Mouse (Mus musculus): ENCODE results near the gene Smim20.

The Smim20 gene

GRCm38 (mm10) chr5:53307437-53307836 lies 40.6 kb downstream of the Smim20 start:
- DNase-seq (ENCODE audit: low spot score) = no peak

- DNase-seq (ENCODE audit: low spot score) = no peak
These were observed 47.7 kb downstream of the Smim20 start for GRCm38 (mm10) chr5:53314404-53315167.

- DNase-seq (ENCODE audit: low spot score) = no peak
These were observed 48.9 kb downstream of the Smim20 start for GRCm38 (mm10) chr5:53315829-53316228.

- no peak for DNase-seq (ENCODE audit: low spot score)
These were observed 50.5 kb downstream of the Smim20 start for GRCm38 (mm10) chr5:53317396-53317795.

- no peak for DNase-seq (ENCODE audit: low spot score)
These were observed 51.1 kb downstream of the Smim20 start for GRCm38 (mm10) chr5:53317885-53318466.

DNA sequence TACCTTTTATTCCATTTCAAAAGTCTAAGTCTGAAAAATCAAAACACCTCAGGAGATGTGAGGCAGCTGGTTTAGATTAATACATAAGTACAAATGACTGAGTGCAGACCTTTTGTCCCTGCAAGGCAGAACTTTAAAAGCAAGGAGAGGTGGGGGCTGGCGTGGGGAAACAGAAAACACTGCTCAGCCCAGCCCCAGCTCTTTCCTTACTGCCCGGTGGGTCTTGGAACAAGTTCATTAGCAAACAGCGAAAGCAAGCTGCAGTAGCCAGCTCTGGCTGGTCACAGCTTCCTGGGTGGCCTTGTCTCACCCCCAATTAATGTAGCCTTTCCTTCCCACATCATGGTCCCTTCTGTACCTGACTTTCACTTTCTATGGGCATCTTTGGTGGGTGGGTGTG lies 53.4 kb downstream of the Smim20 start:
- no peak for DNase-seq (ENCODE audit: low spot score)

DNA sequence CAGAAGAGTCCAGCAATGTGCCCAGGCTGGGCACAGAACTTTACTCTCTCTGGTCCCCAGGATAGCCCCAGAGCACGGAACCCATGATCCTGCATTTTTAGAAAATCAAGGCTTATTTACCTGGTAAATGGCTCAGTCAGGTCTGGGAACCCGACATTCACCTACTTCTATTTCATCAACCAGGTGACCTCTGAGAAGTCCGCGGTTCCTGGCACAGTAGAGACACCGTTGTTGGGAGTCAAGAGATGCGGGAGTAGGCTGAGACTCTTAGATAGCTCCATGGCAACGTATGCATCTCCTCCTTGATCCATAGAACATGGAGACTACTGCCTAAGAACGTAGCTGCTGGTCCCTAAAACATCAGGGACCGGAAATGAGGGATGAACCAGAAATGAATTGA lies 55.0 kb downstream of the Smim20 start:
- DNase-seq (ENCODE audit: low spot score) = no peak

- no peak for DNase-seq (ENCODE audit: low spot score)
These were observed 55.6 kb downstream of the Smim20 start for GRCm38 (mm10) chr5:53322471-53322870.

DNA sequence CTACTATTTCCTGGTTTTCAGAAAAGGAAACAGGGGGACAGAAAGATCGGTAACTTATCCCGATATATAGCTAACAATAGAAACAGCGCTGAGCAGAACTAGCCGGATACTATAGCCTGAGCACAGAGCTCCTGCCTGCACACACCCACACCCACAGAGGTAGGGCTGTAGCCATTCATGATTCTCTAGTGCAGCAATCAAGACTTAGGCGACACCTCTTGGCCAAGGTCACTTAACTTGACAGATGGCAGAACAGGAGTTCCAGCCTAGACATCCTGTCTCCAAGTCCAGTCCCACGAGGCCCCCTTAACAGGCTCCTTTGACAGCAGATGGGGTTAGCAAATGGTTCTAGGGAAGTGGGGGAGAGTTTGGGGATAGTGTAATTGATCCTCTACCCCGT lies 56.2 kb downstream of the Smim20 start:
- no peak for DNase-seq (ENCODE audit: low spot score)

DNA sequence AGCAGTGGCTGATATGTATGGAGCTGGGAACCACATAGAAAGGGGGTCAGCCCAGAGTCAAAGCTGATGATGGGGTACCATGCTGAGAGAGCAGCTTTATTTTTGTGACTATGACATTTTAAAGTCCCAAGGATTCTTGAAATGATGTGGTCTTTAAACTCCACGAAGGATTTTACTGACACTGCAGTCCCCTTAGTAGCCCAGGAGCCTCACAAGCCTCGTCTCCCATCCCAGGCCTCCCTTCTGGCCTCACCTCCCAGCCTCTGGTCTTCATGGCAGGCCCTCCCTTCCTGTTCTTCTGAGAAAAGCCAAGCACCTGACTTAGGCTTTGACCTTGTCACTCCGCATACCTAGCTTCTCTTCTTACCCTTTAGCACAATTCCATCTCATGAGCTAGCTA lies 57.4 kb downstream of the Smim20 start:
- DNase-seq (ENCODE audit: low spot score) = no peak

GRCm38 (mm10) chr5:53324791-53325190 lies 57.9 kb downstream of the Smim20 start:
- no peak for DNase-seq (ENCODE audit: low spot score)

DNA sequence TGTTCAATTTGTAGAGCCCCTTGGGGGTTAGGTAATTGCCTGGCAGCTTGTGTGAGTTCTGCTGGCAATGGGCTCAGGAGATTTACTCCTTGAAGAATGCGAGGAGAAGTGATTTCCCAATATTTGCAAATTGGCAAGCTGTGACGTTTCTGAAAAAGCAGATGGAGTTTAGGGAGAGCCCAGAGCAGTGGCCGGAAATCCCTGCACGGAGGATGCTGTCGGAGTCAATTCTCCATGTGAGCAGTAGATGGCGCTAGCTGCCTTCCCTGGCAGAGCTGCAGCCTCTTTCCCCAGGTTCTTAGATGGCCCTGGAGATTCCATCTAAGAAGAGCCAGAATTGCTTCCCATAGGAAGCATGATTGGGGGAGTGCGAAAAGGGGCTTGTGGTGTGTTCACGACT lies 59.1 kb downstream of the Smim20 start:
- peak; percentile 55 for DNase-seq (ENCODE audit: low spot score)

DNA sequence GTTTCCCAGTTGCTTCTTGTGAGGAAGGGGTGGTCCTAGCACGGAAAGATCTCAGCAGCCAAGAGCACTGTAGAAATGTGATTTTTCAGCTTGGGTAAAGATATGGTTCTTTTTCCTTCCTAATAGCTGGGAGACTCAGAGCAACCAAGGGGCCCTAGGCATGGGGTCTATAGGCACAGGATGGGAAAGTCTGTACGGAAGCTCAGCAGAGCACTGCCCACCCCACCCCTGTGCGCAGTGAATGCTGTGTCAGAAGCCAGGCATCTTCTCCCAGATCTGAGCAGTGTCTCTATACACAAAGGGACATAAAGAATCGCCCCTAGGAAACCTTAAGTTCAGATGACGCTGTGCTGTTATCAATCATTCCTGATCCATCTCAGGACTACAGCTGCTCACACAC lies 59.6 kb downstream of the Smim20 start:
- no peak for DNase-seq (ENCODE audit: low spot score)
